Mouse (Mus musculus): ENCODE measurements at regions not wholly inside any gene's neighbourhood (a gene's known extent, or its start where the extent isn't known, plus 50 kb on each side); places are given as distances from the start of the nearest gene placed in this dataset.

- DNase-seq (ENCODE audit: low read depth), result no peak
These were observed 379.3 kb downstream of the Gm10295 start for GRCm38 (mm10) chr7:70972023-70972400.

- no peak for DNase-seq (ENCODE audit: low read depth)
These were observed 379.8 kb downstream of the Gm10295 start for GRCm38 (mm10) chr7:70971323-70972022.

- DNase-seq (ENCODE audit: low read depth), result peak; percentile 6
These were observed 398.8 kb downstream of the Gm10295 start for GRCm38 (mm10) chr7:70952318-70952959.

- DNase-seq (ENCODE audit: low read depth), result no peak
These were observed 403.0 kb downstream of the Gm10295 start for GRCm38 (mm10) chr7:70948281-70948680.

- DNase-seq (ENCODE audit: low read depth), result no peak
These were observed 405.0 kb downstream of the Gm10295 start for GRCm38 (mm10) chr7:70946260-70946659.

- no peak for DNase-seq (ENCODE audit: low read depth)
These were observed 420.4 kb downstream of the Gm10295 start for GRCm38 (mm10) chr7:70930911-70931310.

- DNase-seq (ENCODE audit: low read depth), result no peak
These were observed 421.4 kb downstream of the Gm10295 start for GRCm38 (mm10) chr7:70929935-70930334.

- no peak for DNase-seq (ENCODE audit: low read depth)
These were observed 423.3 kb downstream of the Gm10295 start for GRCm38 (mm10) chr7:70928001-70928400.

- DNase-seq (ENCODE audit: low read depth), result no peak
These were observed 434.3 kb downstream of the Gm10295 start for GRCm38 (mm10) chr7:70917016-70917415.

- DNase-seq (ENCODE audit: low read depth), result no peak
These were observed 442.4 kb downstream of the Gm10295 start for GRCm38 (mm10) chr7:70908921-70909320.

GRCm38 (mm10) chr7:70891700-70892099 lies 459.6 kb downstream of the Gm10295 start:
- DNase-seq (ENCODE audit: low read depth), result peak; percentile 24

GRCm38 (mm10) chr7:70880496-70880895 lies 470.8 kb downstream of the Gm10295 start:
- no peak for DNase-seq (ENCODE audit: low read depth)

- DNase-seq (ENCODE audit: low read depth), result no peak
These were observed 476.9 kb downstream of the Gm10295 start for GRCm38 (mm10) chr7:70874393-70874792.

- no peak for DNase-seq (ENCODE audit: low read depth)
These were observed 480.3 kb downstream of the Gm10295 start for GRCm38 (mm10) chr7:70870841-70871534.

GRCm38 (mm10) chr7:70869125-70869524 lies 482.2 kb downstream of the Gm10295 start:
- DNase-seq (ENCODE audit: low read depth), result no peak

- no peak for DNase-seq (ENCODE audit: low read depth)
These were observed 491.3 kb downstream of the Gm10295 start for GRCm38 (mm10) chr7:70859957-70860356.

- no peak for DNase-seq (ENCODE audit: low read depth)
These were observed 484.2 kb upstream of the Nr2f2 start for GRCm38 (mm10) chr7:70850726-70851125.

GRCm38 (mm10) chr7:70848016-70848776 lies 481.7 kb upstream of the Nr2f2 start:
- DNase-seq (ENCODE audit: low read depth), result no peak

- no peak for DNase-seq (ENCODE audit: low read depth)
These were observed 481.0 kb upstream of the Nr2f2 start for GRCm38 (mm10) chr7:70847450-70847993.

- no peak for DNase-seq (ENCODE audit: low read depth)
These were observed 479.5 kb upstream of the Nr2f2 start for GRCm38 (mm10) chr7:70846076-70846475.

- DNase-seq (ENCODE audit: low read depth), result no peak
These were observed 473.6 kb upstream of the Nr2f2 start for GRCm38 (mm10) chr7:70840142-70840541.

- no peak for DNase-seq (ENCODE audit: low read depth)
These were observed 472.7 kb upstream of the Nr2f2 start for GRCm38 (mm10) chr7:70839190-70839589.

Data from gonadal fat pad, adult 2 months (tissue).